Mouse (Mus musculus) ES-Bruce4 (cell line): ENCODE data around the gene Irf2bp1.

Source experiments
- CTCF ChIP-seq: IDR thresholded peaks from one replicate; pipeline ENCODE4 v1.8.1; 2011; ENCODE audit warnings: low read depth, low read length
- EP300 ChIP-seq: IDR thresholded peaks from 2 replicates; pipeline ENCODE4 v1.6.1; 2011; ENCODE audit warnings: low read depth, low read length; ENCODE audit not compliant: insufficient read depth
- POLR2A ChIP-seq: IDR thresholded peaks from one replicate; pipeline ENCODE4 v1.8.1; 2011; ENCODE audit warnings: low read length; ENCODE audit not compliant: insufficient read depth

DNA sequence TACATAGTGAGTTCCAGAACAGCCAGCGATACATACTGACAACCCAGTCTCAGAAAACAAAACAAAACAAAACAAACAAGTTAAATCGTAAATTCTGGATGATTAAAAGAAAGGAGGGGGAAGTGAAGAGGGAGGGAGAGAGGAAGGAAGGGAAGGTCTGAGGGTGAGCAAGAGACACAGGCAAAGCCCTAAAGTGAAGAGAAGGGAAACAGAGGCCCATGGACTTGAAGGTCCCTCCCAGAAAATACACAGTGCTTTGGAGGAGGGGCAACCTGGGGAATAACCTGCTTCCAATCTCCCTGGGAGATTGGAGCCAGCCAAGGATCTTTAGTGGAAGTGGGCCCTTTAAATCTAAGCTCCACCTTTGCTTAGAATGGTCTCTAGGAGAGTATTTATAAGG lies 16.7 kb upstream of the Irf2bp1 start, which contains the start of gene Nanos2:
- TF ChIP-seq CTCF: no peak
- no peak for TF ChIP-seq EP300
- TF ChIP-seq POLR2A: no peak
